Mouse (Mus musculus): ENCODE measurements around the gene Hnrnph1. TPM values are rescaled to one million over a fixed set of nuclear protein-coding genes. Genes with fewer than 3 reads are reported as not detected.

The Hnrnph1 gene
- total and polyA plus RNA-seq, 3 experiments, result 239 to 829 (median 428) TPM

DNA sequence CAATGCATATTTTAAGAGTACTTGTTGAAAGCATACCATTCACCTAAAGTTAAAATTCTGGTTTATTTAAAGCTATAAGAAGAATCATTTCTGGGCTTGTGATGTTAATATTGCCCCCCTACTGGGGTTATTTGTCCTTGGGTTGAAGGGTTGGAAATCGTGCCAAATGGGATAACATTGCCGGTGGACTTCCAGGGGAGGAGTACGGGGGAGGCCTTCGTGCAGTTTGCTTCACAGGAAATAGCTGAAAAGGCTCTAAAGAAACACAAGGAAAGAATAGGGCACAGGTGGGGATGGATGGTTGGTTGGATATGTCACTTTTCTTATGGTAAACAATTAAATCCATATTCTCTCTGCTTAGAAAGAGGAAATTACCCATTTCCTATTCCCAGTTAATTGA is 4.5 kb downstream of the Hnrnph1 start:
- dilution Hi-C loops (cut with MboI; ENCODE audit: extremely low pct_ligation_motif_present, extremely low pct_unique_long_range_greater_than_20kb, low sequenced_read_pairs) (no loop called here), in situ Hi-C loops (cut with MboI; ENCODE audit: low pct_ligation_motif_present, low pct_unique_long_range_greater_than_20kb, low sequenced_read_pairs) (no loop called here)
- H3K4me3 ChIP-seq (replicated peaks in 1 of 3; ENCODE audit: low read depth in 2 of 3, low read length in 2 of 3, poor library complexity in 1 of 3), result peak overlapping the region in 1 of 3 experiments; percentile 96
- H3K4me1 ChIP-seq (ENCODE audit: control insufficient read depth in 1 of 2, insufficient read depth in 2 of 2), result peaks cover 3 to 31% of the 10 kb centered on the region in 2 experiments
- TF ChIP-seq CHD1 (IDR thresholded peaks at IDR 0.05; ENCODE audit: low read depth, low read length) (no peak), USF2 (conservative IDR thresholded peaks at IDR 0.05; ENCODE audit: low read depth, low read length) (no peak), RAD21 (IDR thresholded peaks at IDR 0.05; ENCODE audit: low read depth, low read length) (no peak), PAX5 (IDR thresholded peaks at IDR 0.05; ENCODE audit: low read length) (no peak), KAT2A (IDR thresholded peaks at IDR 0.05; ENCODE audit: insufficient replicate concordance, low read length) (no peak), MEF2A (IDR thresholded peaks at IDR 0.05; ENCODE audit: borderline replicate concordance, low read depth, low read length) (no peak), NELFE (IDR thresholded peaks at IDR 0.05; ENCODE audit: low read depth, low read length) (no peak), EP300 (IDR thresholded peaks at IDR 0.05; ENCODE audit: low read length) (no peak), SIN3A (IDR thresholded peaks at IDR 0.05; ENCODE audit: low read length) (no peak), ZMIZ1 (IDR thresholded peaks at IDR 0.05; ENCODE audit: low read depth, low read length) (no peak), ZC3H11A (IDR thresholded peaks at IDR 0.05; ENCODE audit: low read depth, low read length) (no peak), TCF12 (IDR thresholded peaks at IDR 0.05; ENCODE audit: low read depth, low read length) (no peak), MXI1 (IDR thresholded peaks at IDR 0.05; ENCODE audit: low read depth, low read length) (no peak), MAZ (IDR thresholded peaks at IDR 0.05; ENCODE audit: low read depth, low read length) (no peak), UBTF (IDR thresholded peaks at IDR 0.05; ENCODE audit: low read depth, low read length) (no peak), ZNF384 (IDR thresholded peaks at IDR 0.05; ENCODE audit: low read depth, low read length) (no peak), ETS1 (conservative IDR thresholded peaks at IDR 0.05; ENCODE audit: low read depth, low read length) (no peak), ZKSCAN1 (IDR thresholded peaks at IDR 0.05; ENCODE audit: borderline replicate concordance, low read depth, low read length) (no peak), POLR2A (IDR thresholded peaks at IDR 0.05; ENCODE audit: low read depth, low read length) (no peak; the same call in 1 of the 2 replicates)
- no peak for DNase-seq (ENCODE audit: extremely low read depth)
- peak overlapping the region; percentile 44; the same call in 1 of the 2 replicates for H3K4me2 ChIP-seq (ENCODE audit: insufficient read depth, low read depth, poor library complexity, severe bottlenecking)
- peak overlapping the region; percentile 18; the same call in 1 of the 2 replicates for H3K9ac ChIP-seq (ENCODE audit: insufficient read depth, low read depth)
- H3K27ac ChIP-seq (ENCODE audit: insufficient read depth, low read depth), result no peak overlapping the region
- H3K9me3 ChIP-seq (replicated peaks; ENCODE audit: low read length), result no peaks in the 10 kb centered on the region
- no peaks in the 10 kb centered on the region for H3K27me3 ChIP-seq (replicated peaks)
- peaks cover 47% of the 10 kb centered on the region for H3K79me2 ChIP-seq (replicated peaks; ENCODE audit: control insufficient read depth, extremely low read depth, insufficient read depth, poor library complexity, severe bottlenecking)
- peaks cover 34 to 67% of the 10 kb centered on the region in 2 experiments for H3K36me3 ChIP-seq (replicated peaks in 1 of 2; ENCODE audit: control insufficient read depth in 1 of 2, insufficient read depth in 1 of 2, low read length in 1 of 2)

DNA sequence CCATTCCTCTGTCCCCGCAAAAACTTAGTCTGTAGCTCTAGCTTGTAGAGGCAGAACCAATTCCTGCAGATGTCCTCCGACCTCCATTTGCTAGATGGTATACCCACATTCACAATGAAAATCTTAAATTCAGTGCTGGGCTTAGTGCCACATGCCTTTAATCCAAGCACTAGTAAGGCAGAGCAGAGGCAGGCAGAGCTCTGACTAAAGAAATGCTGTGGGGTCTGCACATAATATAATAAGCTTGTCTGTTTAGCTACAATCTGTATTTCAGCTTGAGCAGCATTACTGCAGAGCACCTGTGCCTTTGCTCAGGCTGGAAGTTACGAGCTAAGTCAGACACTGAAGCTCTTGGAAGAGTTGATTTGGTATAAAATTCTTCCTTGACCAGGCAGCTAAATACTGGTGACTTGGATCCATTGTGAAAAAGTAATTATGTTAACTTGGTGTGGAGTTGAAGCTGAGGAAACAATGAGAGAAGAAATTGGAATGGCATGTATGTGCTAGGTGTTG is 10.4 kb downstream of the Hnrnph1 start:
- no peak overlapping the region for H3K4me2 ChIP-seq (ENCODE audit: insufficient read depth, low read depth, poor library complexity, severe bottlenecking)
- H3K4me1 ChIP-seq (ENCODE audit: control insufficient read depth in 1 of 2, insufficient read depth in 2 of 2), result peaks cover 2 to 25% of the 10 kb centered on the region in 2 experiments
- no peak overlapping the region for H3K27ac ChIP-seq (ENCODE audit: insufficient read depth, low read depth)
- H3K9me3 ChIP-seq (replicated peaks; ENCODE audit: low read length), result no peaks in the 10 kb centered on the region
- DNase-seq (ENCODE audit: extremely low read depth), result no peak
- H3K79me2 ChIP-seq (replicated peaks; ENCODE audit: control insufficient read depth, extremely low read depth, insufficient read depth, poor library complexity, severe bottlenecking), result peaks cover 18% of the 10 kb centered on the region
- peaks cover 56 to 89% of the 10 kb centered on the region in 2 experiments for H3K36me3 ChIP-seq (replicated peaks in 1 of 2; ENCODE audit: control insufficient read depth in 1 of 2, insufficient read depth in 1 of 2, low read length in 1 of 2)
- dilution Hi-C loops (cut with MboI; ENCODE audit: extremely low pct_ligation_motif_present, extremely low pct_unique_long_range_greater_than_20kb, low sequenced_read_pairs) (no loop called here), in situ Hi-C loops (cut with MboI; ENCODE audit: low pct_ligation_motif_present, low pct_unique_long_range_greater_than_20kb, low sequenced_read_pairs) (no loop called here)
- H3K27me3 ChIP-seq (replicated peaks), result no peaks in the 10 kb centered on the region
- TF ChIP-seq ZKSCAN1 (IDR thresholded peaks at IDR 0.05; ENCODE audit: borderline replicate concordance, low read depth, low read length), result no peak
- TF ChIP-seq USF1 (IDR thresholded peaks at IDR 0.05; ENCODE audit: low read depth, low read length), result no peak
- TF ChIP-seq CTCF (conservative IDR thresholded peaks at IDR 0.05 in 1 of 2, IDR thresholded peaks at IDR 0.05 in 1 of 2; ENCODE audit: low read depth in 2 of 2, low read length in 2 of 2), result no peak
- no peak for TF ChIP-seq UBTF (IDR thresholded peaks at IDR 0.05; ENCODE audit: low read depth, low read length)
- TF ChIP-seq SIN3A (IDR thresholded peaks at IDR 0.05; ENCODE audit: low read length), result no peak
- no peak for TF ChIP-seq ELF1 (IDR thresholded peaks at IDR 0.05; ENCODE audit: low read depth, low read length)
- TF ChIP-seq MAFK (IDR thresholded peaks at IDR 0.05; ENCODE audit: insufficient replicate concordance, low read length), result no peak
- TF ChIP-seq MAX (IDR thresholded peaks at IDR 0.05; ENCODE audit: low read length), result no peak
- TF ChIP-seq SMC3 (IDR thresholded peaks at IDR 0.05; ENCODE audit: low read depth, low read length), result no peak
- TF ChIP-seq NRF1 (IDR thresholded peaks at IDR 0.05; ENCODE audit: low read depth, low read length), result no peak
- no peak; the same call in none of the 2 replicates for TF ChIP-seq POLR2A (IDR thresholded peaks at IDR 0.05; ENCODE audit: low read depth, low read length)
- TF ChIP-seq HCFC1 (IDR thresholded peaks at IDR 0.05; ENCODE audit: low read depth, low read length), result no peak
- TF ChIP-seq ZNF384 (IDR thresholded peaks at IDR 0.05; ENCODE audit: low read depth, low read length), result no peak
- no peak for TF ChIP-seq CHD1 (IDR thresholded peaks at IDR 0.05; ENCODE audit: low read depth, low read length)
- TF ChIP-seq JUN (IDR thresholded peaks at IDR 0.05; ENCODE audit: insufficient read depth, low read depth, low read length), result no peak
- no peak for TF ChIP-seq IRF4 (IDR thresholded peaks at IDR 0.05; ENCODE audit: low read depth, low read length)
- TF ChIP-seq GABPA (IDR thresholded peaks at IDR 0.05; ENCODE audit: insufficient replicate concordance, low read depth, low read length), result no peak
- no peak overlapping the region for H3K4me3 ChIP-seq (replicated peaks in 1 of 3; ENCODE audit: low read depth in 2 of 3, low read length in 2 of 3, poor library complexity in 1 of 3)
- H3K9ac ChIP-seq (ENCODE audit: insufficient read depth, low read depth), result no peak overlapping the region

All from CH12.LX (cell line).